Mouse (Mus musculus) kidney, postnatal 0 days (tissue): ENCODE measurements around the gene Arpc1a. TPM values are rescaled to one million over a fixed set of nuclear protein-coding genes. Genes with fewer than 3 reads are reported as not detected.

ENCODE experiments used
- ATAC-seq: fragments of 200-750 bp; cut with Nextera tagmentation; replicated peaks from 2 replicates; pipeline ENCODE4 v1.8.0; 2017; ENCODE audit warnings: low read depth, moderate number of reproducible peaks, moderate TSS enrichment, moderate library complexity; ENCODE audit not compliant: low FRiP score
- DNase-seq: peaks from one replicate; pipeline ENCODE4 v3.0.0-alpha.2; 2016; ENCODE audit warnings: low spot score
- H3K27ac ChIP-seq: fragments of 300-500 bp; sonication (generic); 2 replicates; pipeline ENCODE4 v1.5.1; 2014; ENCODE audit warnings: mild to moderate bottlenecking
- H3K27me3 ChIP-seq: fragments of 300-500 bp; sonication (generic); 2 replicates; pipeline ENCODE4 v1.6.1; 2014; ENCODE audit warnings: low read length, mixed read lengths; ENCODE audit not compliant: insufficient read depth
- H3K36me3 ChIP-seq: fragments of 300-500 bp; sonication (generic); 2 replicates; pipeline ENCODE4 v1.6.1; 2014; ENCODE audit warnings: low read length, mixed read lengths; ENCODE audit not compliant: insufficient read depth
- H3K4me1 ChIP-seq: fragments of 300-500 bp; sonication (generic); replicated peaks from 2 replicates; pipeline ENCODE4 v1.6.1; 2014; ENCODE audit warnings: antibody characterized with exemption, low read length, mixed read lengths; ENCODE audit not compliant: insufficient read depth
- H3K4me2 ChIP-seq: fragments of 300-500 bp; sonication (generic); 2 replicates; pipeline ENCODE4 v1.6.1; 2014; ENCODE audit warnings: mild to moderate bottlenecking, low read length, moderate library complexity, mixed read lengths
- H3K4me3 ChIP-seq: fragments of 300-500 bp; sonication (generic); replicated peaks from 2 replicates; pipeline ENCODE4 v1.5.1; 2014; ENCODE audit warnings: low read depth, low read length
- H3K9ac ChIP-seq: fragments of 300-500 bp; sonication (generic); 2 replicates; pipeline ENCODE4 v1.6.1; 2014; ENCODE audit warnings: low read depth, low read length
- H3K9me3 ChIP-seq: fragments of 300-500 bp; sonication (generic); replicated peaks from 2 replicates; pipeline ENCODE4 v1.6.1; 2016; ENCODE audit warnings: low read length, inconsistent platforms, mixed read lengths
- CTCF ChIP-seq: IDR thresholded peaks from 2 replicates; pipeline ENCODE4 v1.5.1; 2016; ENCODE audit warnings: antibody characterized with exemption, low read depth, mild to moderate bottlenecking, moderate library complexity
- WGBS: fragments of 180-500 bp; shearing (Covaris S2); extraction: QIAGEN DNeasy Blood & Tissue Kit; methylation state at CpG from one replicate; pipeline ENCODE4 v1.1.7; 2014; 5-methylcytosine and 5-hydroxymethylcytosine counted together
- polyA plus RNA-seq: library from polyadenylated mRNA; unstranded; fragments of >200 nt; fragmentation: Nextera tagmentation; extraction: Ambion mirVana; gene quantifications from 2 replicates; pipeline ENCODE4 v1.2.1, GENCODE M21; 2015

The Arpc1a gene
- polyA plus RNA-seq, 1 experiment from 2014 or later = 145 TPM

DNA sequence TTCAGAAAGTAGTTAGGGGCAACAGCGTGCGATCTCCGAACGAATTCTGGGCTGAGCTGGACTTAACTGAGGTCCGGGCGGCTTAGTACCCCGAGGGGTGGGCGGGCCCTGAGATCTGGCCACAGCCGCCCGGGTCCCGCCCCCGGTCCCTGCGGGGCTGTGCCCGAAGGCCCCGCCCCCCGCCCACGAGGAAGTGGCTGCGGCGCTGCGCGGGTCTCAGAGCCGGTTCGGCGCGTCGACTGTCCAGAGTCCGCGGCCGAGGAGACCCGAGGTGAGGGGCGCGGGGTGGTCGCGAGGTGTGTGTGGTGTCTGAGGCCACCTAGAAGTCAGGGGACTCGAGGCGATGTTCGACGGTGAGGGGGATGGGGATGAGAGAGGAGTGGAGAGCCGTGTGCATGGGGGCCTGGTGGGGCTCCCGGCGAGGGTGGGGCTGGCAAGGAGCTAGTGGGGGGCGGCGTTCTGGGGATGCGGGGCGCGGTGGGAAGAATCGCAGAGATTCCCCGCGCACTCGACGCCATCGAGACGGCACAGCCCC is 30.5 kb downstream of the Arpc1a start, which contains the start of gene Arpc1b:
Arpc1b (plus strand) TSS at position 145 of the 535 bp plus-strand sequence.
- peak within 1 kb of the TSS; percentile 83 for H3K9ac ChIP-seq
- DNase-seq = peak; percentile 87
- ATAC-seq = peak; percentile 82
- WGBS = 1% methylated on average over 46 of the region's 53 CpGs
- no peaks in the 10 kb centered on the region for H3K9me3 ChIP-seq
- H3K4me2 ChIP-seq = peak within 1 kb of the TSS; percentile 88
- H3K36me3 ChIP-seq = peaks cover 14% of the 10 kb centered on the region
- no peak for TF ChIP-seq CTCF
- peak within 1 kb of the TSS; percentile 77 for H3K27ac ChIP-seq
- H3K4me1 ChIP-seq = no peaks in the 10 kb centered on the region; the same call in 1 of the 2 replicates
- peak within 1 kb of the TSS; percentile 79 for H3K4me3 ChIP-seq
- H3K27me3 ChIP-seq = no peaks in the 10 kb centered on the region

DNA sequence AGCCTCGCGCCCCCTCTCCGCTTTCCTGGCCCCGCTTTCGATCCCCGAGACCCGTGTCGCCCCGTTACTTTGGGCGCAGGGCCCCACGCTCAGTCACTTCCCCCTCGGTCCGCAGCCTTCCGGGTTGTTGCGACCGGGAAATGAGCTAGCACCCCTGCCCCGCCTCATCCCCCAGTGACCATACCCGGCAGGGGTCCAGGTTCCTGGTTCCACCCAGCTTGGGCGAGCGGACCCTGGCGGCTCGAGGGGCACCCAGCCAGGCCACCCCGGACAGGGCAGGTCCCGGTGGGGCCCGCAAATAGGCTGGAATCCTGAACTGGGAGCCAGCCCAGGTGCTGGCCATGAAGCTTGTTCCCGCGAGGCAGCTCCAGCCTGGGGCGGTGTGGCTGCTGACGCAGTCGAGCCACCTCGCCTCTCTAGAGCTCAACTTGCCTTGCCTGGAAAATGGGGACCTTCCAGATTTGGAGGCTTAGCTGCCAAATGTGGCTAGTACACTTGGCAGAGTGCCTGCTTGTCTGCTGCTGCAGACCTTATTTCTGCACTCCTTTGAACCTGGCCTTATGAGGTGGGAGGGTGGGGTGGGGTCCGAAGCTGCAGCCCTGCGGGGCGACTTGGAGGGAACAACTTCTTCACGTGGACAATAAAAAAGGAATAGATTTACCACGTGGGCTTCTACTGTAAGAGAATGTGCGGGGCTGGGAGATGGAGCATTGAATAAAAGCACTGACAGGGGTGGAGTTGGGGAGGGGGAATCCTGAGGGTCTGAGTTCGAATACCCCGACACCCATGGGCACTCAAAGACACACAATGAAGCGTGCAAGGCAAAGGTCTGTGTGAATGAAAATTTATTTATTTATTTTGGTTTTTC is 31.2 kb downstream of the Arpc1a start:
- Histone ChIP-seq H3K27me3 (no peaks in the 10 kb centered on the region), H3K4me1 (no peaks in the 10 kb centered on the region; the same call in 1 of the 2 replicates), H3K36me3 (peaks cover 7% of the 10 kb centered on the region; the same call in 1 of the 2 replicates), H3K9ac (peak overlapping the region; percentile 83), H3K4me3 (peak overlapping the region; percentile 79), H3K4me2 (peak overlapping the region; percentile 88), H3K9me3 (no peaks in the 10 kb centered on the region), H3K27ac (peak overlapping the region; percentile 77)
- 20% methylated on average over 29 of the region's 40 CpGs for WGBS
- ATAC-seq (peak; percentile 45), DNase-seq (peak; percentile 39)
- TF ChIP-seq CTCF = no peak

DNA sequence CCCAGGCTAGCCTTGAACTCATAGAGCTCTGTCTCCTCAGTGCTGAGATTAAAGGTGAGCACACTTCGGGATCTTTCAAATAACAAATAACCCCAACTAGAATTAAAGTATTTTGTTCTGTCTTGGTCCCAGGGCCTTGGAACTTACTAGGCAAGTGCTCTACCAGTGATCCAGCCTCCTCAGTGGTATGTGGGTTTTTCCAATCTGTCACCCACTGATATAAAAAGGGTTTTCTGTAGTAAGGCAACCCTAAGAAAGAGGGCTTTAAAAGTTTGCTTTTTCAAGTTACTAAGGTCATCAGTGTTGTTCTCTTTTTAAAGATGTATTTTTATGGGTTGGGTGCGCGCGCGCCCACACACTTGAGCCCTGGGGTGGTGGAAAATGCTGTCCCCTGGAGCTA is 32.1 kb downstream of the Arpc1a start:
- WGBS = 83% methylated on average over 5 of the region's 5 CpGs
- Histone ChIP-seq H3K36me3 (no peaks in the 10 kb centered on the region), H3K4me2 (peak overlapping the region; percentile 88), H3K9ac (no peak overlapping the region), H3K27ac (peak overlapping the region; percentile 82), H3K27me3 (no peaks in the 10 kb centered on the region), H3K9me3 (no peaks in the 10 kb centered on the region), H3K4me3 (no peak overlapping the region), H3K4me1 (peaks cover 4% of the 10 kb centered on the region)
- DNase-seq (no peak), ATAC-seq (no peak)
- TF ChIP-seq CTCF = no peak

DNA sequence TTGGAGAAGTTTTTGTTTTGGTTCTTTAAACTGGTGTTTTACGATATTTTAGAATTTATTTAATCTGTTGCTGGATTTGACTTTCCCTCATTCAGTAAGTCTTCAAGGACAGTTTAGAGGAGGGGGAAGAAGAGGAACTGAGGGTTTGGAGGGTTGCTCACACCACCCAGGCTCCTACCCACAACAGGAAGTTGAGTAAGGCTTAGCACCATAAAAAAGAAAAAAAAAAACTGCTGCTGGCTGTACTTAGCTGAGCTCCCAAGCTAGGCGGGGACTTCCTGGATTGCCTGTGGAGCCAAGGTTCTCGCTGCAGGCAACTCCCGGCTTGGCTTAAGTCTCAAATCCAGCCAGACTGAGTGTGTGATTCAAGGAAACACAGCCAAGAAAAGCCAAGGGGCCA is 32.7 kb downstream of the Arpc1a start:
- Histone ChIP-seq H3K4me3 (no peak overlapping the region), H3K4me2 (peak overlapping the region; percentile 88), H3K27me3 (no peaks in the 10 kb centered on the region), H3K36me3 (no peaks in the 10 kb centered on the region), H3K27ac (peak overlapping the region; percentile 82), H3K4me1 (peaks cover 7% of the 10 kb centered on the region), H3K9me3 (no peaks in the 10 kb centered on the region), H3K9ac (no peak overlapping the region)
- DNase-seq (peak; percentile 85), ATAC-seq (0 out of 2 replicates have a peak, but pooled peaks have one; percentile 14)
- 22% methylated on average over 4 of the region's 4 CpGs for WGBS
- TF ChIP-seq CTCF = no peak

DNA sequence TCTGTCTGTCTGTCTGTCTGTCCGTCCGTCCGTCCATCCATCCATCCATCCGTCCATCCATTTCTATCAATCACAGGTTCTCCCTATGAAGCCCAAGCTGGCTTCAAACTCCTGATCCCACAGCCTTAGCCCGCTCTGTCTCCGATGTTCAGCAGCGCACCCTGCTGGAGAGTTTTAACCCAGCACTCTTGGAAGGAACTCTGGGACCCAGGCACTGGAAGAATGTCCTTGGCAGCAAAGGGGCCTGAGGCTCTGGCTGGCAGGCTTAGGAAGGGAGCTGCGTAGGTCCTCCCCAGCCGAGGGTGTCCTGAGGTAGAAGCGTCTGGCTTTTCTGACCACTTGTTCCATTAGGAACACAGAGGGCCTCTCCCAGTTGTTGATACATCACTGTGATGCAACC is 33.3 kb downstream of the Arpc1a start:
- DNase-seq (peak; percentile 66), ATAC-seq (no peak)
- WGBS = 43% methylated on average over 10 of the region's 10 CpGs
- H3K27me3 ChIP-seq = no peaks in the 10 kb centered on the region
- H3K4me1 ChIP-seq = peaks cover 7% of the 10 kb centered on the region
- TF ChIP-seq CTCF = peak; percentile 73
- H3K36me3 ChIP-seq = no peaks in the 10 kb centered on the region
- H3K27ac ChIP-seq = peak overlapping the region; percentile 82
- H3K9me3 ChIP-seq = no peaks in the 10 kb centered on the region
- no peak overlapping the region for H3K9ac ChIP-seq
- H3K4me3 ChIP-seq = no peak overlapping the region
- peak overlapping the region; percentile 2 for H3K4me2 ChIP-seq

DNA sequence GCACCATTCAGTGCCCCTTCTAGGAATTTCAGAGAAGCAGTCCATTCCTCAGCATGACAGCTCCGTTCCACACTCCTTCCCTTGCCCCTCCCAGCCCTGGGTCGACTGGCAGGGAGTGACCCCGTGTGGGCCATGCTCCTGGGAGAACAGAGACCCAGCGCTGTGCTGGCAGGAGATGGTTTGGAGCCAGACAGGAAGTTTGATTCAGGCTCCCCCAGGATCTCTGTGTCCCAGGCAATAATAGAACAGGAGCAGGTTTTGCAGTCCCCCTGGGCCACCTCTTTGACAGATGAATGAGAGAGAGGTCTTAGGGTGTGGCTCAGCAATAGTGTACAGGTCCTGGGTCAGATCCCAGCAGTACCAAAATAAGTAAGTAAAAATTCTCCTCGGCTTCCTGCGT is 34.4 kb downstream of the Arpc1a start:
- peaks cover 7% of the 10 kb centered on the region for H3K4me1 ChIP-seq
- no peak for TF ChIP-seq CTCF
- H3K27ac ChIP-seq = no peak overlapping the region
- no peaks in the 10 kb centered on the region for H3K9me3 ChIP-seq
- H3K36me3 ChIP-seq = 0 out of 2 replicates have a peak, but pooled peaks cover 1% of the 10 kb centered on the region
- ATAC-seq (no peak), DNase-seq (peak; percentile 19)
- no peaks in the 10 kb centered on the region for H3K27me3 ChIP-seq
- H3K9ac ChIP-seq = no peak overlapping the region
- 33% methylated on average over 6 of the region's 6 CpGs for WGBS
- H3K4me3 ChIP-seq = no peak overlapping the region
- H3K4me2 ChIP-seq = no peak overlapping the region
